Mouse (Mus musculus) liver, adult 2 months (tissue): ENCODE results near the gene Fam129c.

Experiments used
- CTCF ChIP-seq: fragments of 200-500 bp; IDR thresholded peaks from 2 replicates; pipeline ENCODE4 v1.5.1; 2011; ENCODE audit warnings: low read depth, low read length, control low read depth
- POLR2A ChIP-seq: fragments of 200-500 bp; IDR thresholded peaks from 2 replicates; pipeline ENCODE4 v1.6.1; 2011; ENCODE audit warnings: low read length, control low read depth; ENCODE audit not compliant: insufficient read depth; ENCODE audit errors: extremely low read depth

DNA sequence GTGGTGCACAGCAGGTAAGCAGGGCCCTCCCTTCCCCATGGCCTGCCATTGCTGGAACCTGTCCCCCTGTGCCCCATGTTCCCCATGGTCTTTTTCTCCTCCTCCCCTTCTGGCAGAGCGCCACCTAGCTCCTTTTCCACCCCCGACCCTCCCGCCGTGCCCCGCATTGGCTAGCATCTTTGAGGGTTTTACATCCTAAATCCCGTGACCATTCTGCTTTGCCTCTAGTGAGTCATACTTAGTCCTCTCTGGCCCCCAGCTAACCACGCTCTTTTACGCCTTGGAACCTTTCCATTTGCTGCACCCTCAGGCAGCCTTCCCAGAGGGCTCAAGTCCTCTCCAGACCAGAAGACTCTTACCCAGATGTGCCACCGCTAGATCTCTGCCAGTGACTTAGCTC, 17.2 kb upstream of the Fam129c start:
- no peak for TF ChIP-seq POLR2A
- TF ChIP-seq CTCF, result no peak
